Mouse (Mus musculus) heart, embryonic 16.5 days (tissue): ENCODE data around the gene Spo11. TPM values are rescaled to one million over a fixed set of nuclear protein-coding genes. Genes with fewer than 3 reads are reported as not detected.

Source experiments
- ATAC-seq: fragments of 200-750 bp; cut with Nextera tagmentation; replicated peaks from 2 replicates; pipeline ENCODE4 v1.8.0; 2017; ENCODE audit warnings: moderate number of reproducible peaks; ENCODE audit not compliant: insufficient read depth, low FRiP score; ENCODE audit errors: extremely low read depth
- H3K27ac ChIP-seq: fragments of 300-500 bp; sonication (generic); 2 replicates; pipeline ENCODE4 v1.5.1; 2014; ENCODE audit warnings: mild to moderate bottlenecking, low read length, control low read depth, moderate library complexity
- H3K27me3 ChIP-seq: fragments of 300-500 bp; sonication (generic); 2 replicates; pipeline ENCODE4 v1.6.1; 2014; ENCODE audit warnings: low read length, mixed read lengths; ENCODE audit not compliant: control insufficient read depth, insufficient read depth
- H3K36me3 ChIP-seq: fragments of 300-500 bp; sonication (generic); 2 replicates; pipeline ENCODE4 v1.6.1; 2014; ENCODE audit not compliant: control insufficient read depth, insufficient read depth
- H3K4me1 ChIP-seq: fragments of 300-500 bp; sonication (generic); 2 replicates; pipeline ENCODE4 v1.6.1; 2014; ENCODE audit warnings: low read length, mixed read lengths; ENCODE audit not compliant: control insufficient read depth, insufficient read depth
- H3K4me2 ChIP-seq: fragments of 300-500 bp; sonication (generic); 2 replicates; pipeline ENCODE4 v1.6.1; 2014; ENCODE audit warnings: low read depth, mild to moderate bottlenecking, control low read depth, low read length
- H3K4me3 ChIP-seq: fragments of 300-500 bp; sonication (generic); 2 replicates; pipeline ENCODE4 v1.5.1; 2014; ENCODE audit warnings: mild to moderate bottlenecking, control low read depth, low read length
- H3K9ac ChIP-seq: fragments of 300-500 bp; sonication (generic); 2 replicates; pipeline ENCODE4 v1.6.1; 2014; ENCODE audit warnings: low read length, control low read depth
- H3K9me3 ChIP-seq: fragments of 300-500 bp; sonication (generic); replicated peaks from 2 replicates; pipeline ENCODE4 v1.6.1; 2016; ENCODE audit warnings: low read length; ENCODE audit not compliant: control insufficient read depth
- WGBS: fragments of 180-500 bp; shearing (Covaris S2); extraction: QIAGEN DNeasy Blood & Tissue Kit; methylation state at CpG from one replicate; pipeline ENCODE4 v1.1.7; 2014; 5-methylcytosine and 5-hydroxymethylcytosine counted together
- polyA plus RNA-seq: library from polyadenylated mRNA; unstranded; fragments of >200 nt; fragmentation: Nextera tagmentation; extraction: Ambion mirVana; gene quantifications from 2 replicates; pipeline ENCODE4 v1.2.1, GENCODE M21; 2015

Gene Spo11
- polyA plus RNA-seq, 1 experiment from 2014 or later = 1.6 TPM

- 23% methylated on average over 7 of the region's 7 CpGs for WGBS
- H3K4me1 ChIP-seq = peaks cover 15% of the 10 kb centered on the region
These were observed 3.5 kb upstream of the Spo11 start for GRCm38 (mm10) chr2:172973806-172974565.

GRCm38 (mm10) chr2:172974701-172975100, 2.8 kb upstream of the Spo11 start:
- Histone ChIP-seq H3K9me3 (no peaks in the 10 kb centered on the region), H3K27me3 (0 out of 2 replicates have a peak, but pooled peaks cover 2% of the 10 kb centered on the region), H3K36me3 (no peaks in the 10 kb centered on the region), H3K27ac (no peak overlapping the region), H3K4me1 (peaks cover 15% of the 10 kb centered on the region), H3K9ac (no peak overlapping the region), H3K4me2 (no peak overlapping the region), H3K4me3 (no peak overlapping the region)
- ATAC-seq = no peak
- WGBS = 58% methylated on average over 7 of the region's 7 CpGs

More at GRCm38 (mm10) chr2:172973806-172974565, 3.5 kb upstream of the Spo11 start:
- ATAC-seq = no peak
- Histone ChIP-seq H3K27me3 (0 out of 2 replicates have a peak, but pooled peaks cover 2% of the 10 kb centered on the region), H3K9me3 (no peaks in the 10 kb centered on the region), H3K36me3 (no peaks in the 10 kb centered on the region), H3K4me2 (no peak overlapping the region), H3K9ac (no peak overlapping the region), H3K27ac (no peak overlapping the region), H3K4me3 (no peak overlapping the region)

GRCm38 (mm10) chr2:172975159-172975558, 2.3 kb upstream of the Spo11 start:
- 0 out of 2 replicates have a peak, but pooled peaks cover 2% of the 10 kb centered on the region for H3K27me3 ChIP-seq
- no peak overlapping the region for H3K9ac ChIP-seq
- WGBS = 60% methylated on average over 6 of the region's 6 CpGs
- no peak overlapping the region for H3K4me3 ChIP-seq
- no peaks in the 10 kb centered on the region for H3K9me3 ChIP-seq
- no peak for ATAC-seq
- no peak overlapping the region for H3K27ac ChIP-seq
- peaks cover 15% of the 10 kb centered on the region for H3K4me1 ChIP-seq
- H3K4me2 ChIP-seq = no peak overlapping the region
- no peaks in the 10 kb centered on the region for H3K36me3 ChIP-seq

- no peak; the same call in 1 of the 2 replicates for ATAC-seq
- peak overlapping the region; percentile 61 for H3K27ac ChIP-seq
- H3K4me3 ChIP-seq = peak overlapping the region; percentile 29; the same call in 1 of the 2 replicates
These were observed 750 bp upstream of the Spo11 start for GRCm38 (mm10) chr2:172976661-172977238.

GRCm38 (mm10) chr2:172978131-172978633, 682 bp downstream of the Spo11 start:
- no peak for ATAC-seq
- H3K36me3 ChIP-seq = no peaks in the 10 kb centered on the region
- H3K27ac ChIP-seq = peak overlapping the region; percentile 71
- peak overlapping the region; percentile 49 for H3K4me2 ChIP-seq
- peaks cover 18% of the 10 kb centered on the region for H3K4me1 ChIP-seq
- peak overlapping the region; percentile 29; the same call in 1 of the 2 replicates for H3K4me3 ChIP-seq
- 0 out of 2 replicates have a peak, but pooled peaks cover 2% of the 10 kb centered on the region for H3K27me3 ChIP-seq
- WGBS = 44% methylated on average over 4 of the region's 4 CpGs
- H3K9ac ChIP-seq = no peak overlapping the region
- no peaks in the 10 kb centered on the region for H3K9me3 ChIP-seq

More at GRCm38 (mm10) chr2:172976661-172977238, 750 bp upstream of the Spo11 start:
- peaks cover 15% of the 10 kb centered on the region for H3K4me1 ChIP-seq
- H3K9ac ChIP-seq = no peak overlapping the region; the same call in 1 of the 2 replicates
- no peaks in the 10 kb centered on the region for H3K36me3 ChIP-seq
- no peaks in the 10 kb centered on the region for H3K9me3 ChIP-seq
- H3K4me2 ChIP-seq = peak overlapping the region; percentile 49
- 0 out of 2 replicates have a peak, but pooled peaks cover 2% of the 10 kb centered on the region for H3K27me3 ChIP-seq
- 39% methylated on average over 7 of the region's 7 CpGs for WGBS

- no peaks in the 10 kb centered on the region for H3K9me3 ChIP-seq
- no peak for ATAC-seq
- no peaks in the 10 kb centered on the region for H3K36me3 ChIP-seq
- H3K27ac ChIP-seq = no peak overlapping the region
- H3K4me1 ChIP-seq = peaks cover 18% of the 10 kb centered on the region
- no peak overlapping the region for H3K4me3 ChIP-seq
- H3K9ac ChIP-seq = no peak overlapping the region
- H3K4me2 ChIP-seq = no peak overlapping the region
- WGBS = 90% methylated on average over 40 of the region's 43 CpGs
- H3K27me3 ChIP-seq = no peaks in the 10 kb centered on the region
These were observed 2.3 kb downstream of the Spo11 start for GRCm38 (mm10) chr2:172979666-172980345.

GRCm38 (mm10) chr2:172982776-172983561, 5.5 kb downstream of the Spo11 start:
- H3K27ac ChIP-seq = no peak overlapping the region
- 28% methylated on average over 9 of the region's 9 CpGs for WGBS

GRCm38 (mm10) chr2:172990161-172990560, 12.7 kb downstream of the Spo11 start:
- H3K9me3 ChIP-seq = no peaks in the 10 kb centered on the region
- no peaks in the 10 kb centered on the region for H3K4me1 ChIP-seq
- H3K4me2 ChIP-seq = no peak overlapping the region
- ATAC-seq = no peak
- no peak overlapping the region for H3K27ac ChIP-seq
- H3K27me3 ChIP-seq = no peaks in the 10 kb centered on the region
- no peaks in the 10 kb centered on the region for H3K36me3 ChIP-seq
- WGBS = 64% methylated on average over 6 of the region's 6 CpGs
- no peak overlapping the region for H3K9ac ChIP-seq
- no peak overlapping the region for H3K4me3 ChIP-seq

More at GRCm38 (mm10) chr2:172982776-172983561, 5.5 kb downstream of the Spo11 start:
- Histone ChIP-seq H3K4me2 (no peak overlapping the region; the same call in 1 of the 2 replicates), H3K9me3 (no peaks in the 10 kb centered on the region), H3K27me3 (no peaks in the 10 kb centered on the region), H3K9ac (no peak overlapping the region), H3K4me3 (no peak overlapping the region), H3K36me3 (no peaks in the 10 kb centered on the region), H3K4me1 (peaks cover 4% of the 10 kb centered on the region)
- ATAC-seq = peak; percentile 43; the same call in 1 of the 2 replicates
